ENCODE assay signal across 8 mouse cellular contexts in genomic region chr7:3390413-3391080, GRCm38 (mm10). TPM values are rescaled to one million over a fixed set of nuclear protein-coding genes. Genes with fewer than 3 reads are reported as not detected.
DNase-seq lines count a peak whose midpoint lies in the region; ATAC-seq and TF ChIP-seq lines count a peak whose summit lies in the region.

Cacng8 (plus strand) TSS chr7:3390683.

- H3K4me1 ChIP-seq in heart, embryonic 13.5 days: peaks cover 21% of the 10 kb centered on the region
- H3K4me1 ChIP-seq in heart, adult 2 months (ENCODE audit: control insufficient read depth, insufficient read depth, low read length): no peaks in the 10 kb centered on the region
- H3K4me1 ChIP-seq in MEL (ENCODE audit: control insufficient read depth in 1 of 2, insufficient read depth in 2 of 2, low read length in 2 of 2): peaks cover 0 to 21% of the 10 kb centered on the region in 2 experiments; a peak in 3 of 4 replicates
- peaks cover 29% of the 10 kb centered on the region for H3K4me1 ChIP-seq in hindbrain, embryonic 10.5 days (replicated peaks)
- H3K4me1 ChIP-seq in limb, embryonic 15.5 days: peaks cover 18% of the 10 kb centered on the region

- no peaks in the 10 kb centered on the region for H3K9me3 ChIP-seq in heart, embryonic 13.5 days
- H3K9me3 ChIP-seq in MEL (replicated peaks; ENCODE audit: insufficient read depth, low read length): no peaks in the 10 kb centered on the region
- H3K9me3 ChIP-seq in hindbrain, embryonic 10.5 days: 0 out of 2 replicates have a peak, but pooled peaks cover 3% of the 10 kb centered on the region
- H3K9me3 ChIP-seq in limb, embryonic 15.5 days: no peaks in the 10 kb centered on the region

- no peak for DNase-seq in heart, adult 2 months
- DNase-seq in MEL (ENCODE audit: low read depth, low spot score): peak; percentile 49
- DNase-seq in hindbrain, embryonic 10.5 days (ENCODE audit: low spot score): peak; percentile 38
- no peak for DNase-seq in gastrocnemius, postnatal 25 days
- DNase-seq in thymus, postnatal 0 days (ENCODE audit: low spot score): no peak
- DNase-seq in right cerebral cortex, postnatal 36 days (ENCODE audit: low spot score in 2 of 2): no peak

- peaks cover 9% of the 10 kb centered on the region; the same call in 1 of the 2 replicates for H3K27me3 ChIP-seq in heart, embryonic 13.5 days (replicated peaks)
- H3K27me3 ChIP-seq in heart, adult 2 months (ENCODE audit: control insufficient read depth, insufficient read depth, low read length): 0 out of 2 replicates have a peak, but pooled peaks cover 4% of the 10 kb centered on the region
- no peaks in the 10 kb centered on the region for H3K27me3 ChIP-seq in MEL (ENCODE audit: control insufficient read depth in 1 of 2, insufficient read depth in 2 of 2, low read length in 2 of 2)
- H3K27me3 ChIP-seq in hindbrain, embryonic 10.5 days (ENCODE audit: insufficient read depth, poor library complexity, severe bottlenecking): no peaks in the 10 kb centered on the region; the same call in 1 of the 2 replicates
- no peaks in the 10 kb centered on the region for H3K27me3 ChIP-seq in limb, embryonic 15.5 days

- intact Hi-C loops in heart, adult 2 months (cut with DNase I): no loop called here

- H3K4me3 ChIP-seq in heart, embryonic 13.5 days: peak within 1 kb of the TSS; percentile 42
- no peak within 1 kb of the TSS for H3K4me3 ChIP-seq in heart, adult 2 months
- peak within 1 kb of the TSS; percentile 60 to 83 for H3K4me3 ChIP-seq in MEL (ENCODE audit: control insufficient read depth in 1 of 2, insufficient read depth in 1 of 2, low read depth in 2 of 2, low read length in 2 of 2)
- peak within 1 kb of the TSS; percentile 51 for H3K4me3 ChIP-seq in hindbrain, embryonic 10.5 days
- H3K4me3 ChIP-seq in limb, embryonic 15.5 days: peak within 1 kb of the TSS; percentile 35

- TF ChIP-seq RAD21 in MEL (IDR thresholded peaks at IDR 0.05; ENCODE audit: low read depth, low read length): no peak

- no peak within 1 kb of the TSS for H3K27ac ChIP-seq in heart, embryonic 13.5 days (replicated peaks)
- no peak within 1 kb of the TSS for H3K27ac ChIP-seq in heart, adult 2 months
- peak within 1 kb of the TSS; percentile 84 for H3K27ac ChIP-seq in MEL (ENCODE audit: control insufficient read depth, low read depth, low read length)
- peak within 1 kb of the TSS; percentile 80 for H3K27ac ChIP-seq in hindbrain, embryonic 10.5 days
- H3K27ac ChIP-seq in limb, embryonic 15.5 days: no peak within 1 kb of the TSS

- TF ChIP-seq EP300 in heart, adult 2 months (IDR thresholded peaks at IDR 0.05; ENCODE audit: insufficient read depth, low read depth, low read length): no peak
- TF ChIP-seq EP300 in MEL (IDR thresholded peaks at IDR 0.05; ENCODE audit: low read depth in 1 of 2, low read length in 2 of 2): no peak

- H3K36me3 ChIP-seq in heart, embryonic 13.5 days: no peaks in the 10 kb centered on the region; the same call in 1 of the 2 replicates
- no peaks in the 10 kb centered on the region for H3K36me3 ChIP-seq in heart, adult 2 months (ENCODE audit: control insufficient read depth, insufficient read depth, low read length)
- peaks cover 3 to 23% of the 10 kb centered on the region in 2 experiments for H3K36me3 ChIP-seq in MEL (ENCODE audit: control insufficient read depth in 1 of 2, insufficient read depth in 2 of 2, low read length in 2 of 2)
- peaks cover 17% of the 10 kb centered on the region for H3K36me3 ChIP-seq in hindbrain, embryonic 10.5 days
- H3K36me3 ChIP-seq in limb, embryonic 15.5 days: peaks cover 3% of the 10 kb centered on the region; the same call in 1 of the 2 replicates

- peak within 1 kb of the TSS; percentile 62 for H3K4me2 ChIP-seq in heart, embryonic 13.5 days
- H3K4me2 ChIP-seq in limb, embryonic 15.5 days: peak within 1 kb of the TSS; percentile 63

- H3K9ac ChIP-seq in heart, embryonic 13.5 days: peak within 1 kb of the TSS; percentile 50; the same call in 1 of the 2 replicates
- no peak within 1 kb of the TSS for H3K9ac ChIP-seq in heart, adult 2 months (ENCODE audit: low read depth, low read length)
- peak within 1 kb of the TSS; percentile 37 for H3K9ac ChIP-seq in MEL (ENCODE audit: control insufficient read depth, low read depth, low read length, poor library complexity, severe bottlenecking)
- no peak within 1 kb of the TSS for H3K9ac ChIP-seq in limb, embryonic 15.5 days

- ATAC-seq in heart, embryonic 13.5 days (ENCODE audit: extremely low read depth, insufficient number of reproducible peaks, low FRiP score, low TSS enrichment): no peak
- no peak for ATAC-seq in limb, embryonic 15.5 days (ENCODE audit: insufficient number of reproducible peaks, low FRiP score, low TSS enrichment, low read depth)

- 0% methylated on average over 7 of the region's 7 CpGs for WGBS in heart, embryonic 13.5 days
- 3% methylated on average over 7 of the region's 7 CpGs for WGBS in heart, adult 2 months
- WGBS in hindbrain, embryonic 10.5 days: under 1% methylated on average over 7 of the region's 7 CpGs
- under 1% methylated on average over 7 of the region's 7 CpGs for WGBS in limb, embryonic 15.5 days

- no peak for TF ChIP-seq CTCF in heart, adult 2 months (IDR thresholded peaks at IDR 0.05)
- TF ChIP-seq CTCF in MEL (IDR thresholded peaks at IDR 0.05 in 2 of 3, conservative IDR thresholded peaks at IDR 0.05 in 1 of 3; ENCODE audit: control insufficient read depth in 1 of 3, insufficient read depth in 1 of 3, low read depth in 2 of 3, low read length in 3 of 3, poor library complexity in 1 of 3, severe bottlenecking in 1 of 3): no peak

- TF ChIP-seq POLR2A in heart, adult 2 months (IDR thresholded peaks at IDR 0.05; ENCODE audit: insufficient read depth, low read depth, low read length): no peak
- TF ChIP-seq POLR2A in MEL (IDR thresholded peaks at IDR 0.05; ENCODE audit: control insufficient read depth in 1 of 2, insufficient read depth in 1 of 2, low read depth in 1 of 2, low read length in 2 of 2, poor library complexity in 1 of 2): no peak

- no peaks in the 10 kb centered on the region for H3K79me2 ChIP-seq in heart, adult 2 months (replicated peaks; ENCODE audit: control insufficient read depth, insufficient read depth, low read length)
- peaks cover 16% of the 10 kb centered on the region for H3K79me2 ChIP-seq in MEL (ENCODE audit: control insufficient read depth, insufficient read depth, low read length, poor library complexity)

TF ChIP-seq in MEL, 35 proteins besides CTCF, POLR2A, EP300 and RAD21:
- TF ChIP-seq POLR2AphosphoS5 (IDR thresholded peaks at IDR 0.05; ENCODE audit: borderline replicate concordance, low read depth, low read length) (no peak), USF2 (IDR thresholded peaks at IDR 0.05; ENCODE audit: borderline replicate concordance in 1 of 2, insufficient read depth in 1 of 2, low read depth in 1 of 2, low read length in 2 of 2) (no peak), MYC (IDR thresholded peaks at IDR 0.05; ENCODE audit: low read depth, low read length) (no peak), ELF1 (IDR thresholded peaks at IDR 0.05; ENCODE audit: low read depth, low read length) (no peak), CHD2 (IDR thresholded peaks at IDR 0.05; ENCODE audit: low read length) (peak; percentile 29; the same call in 1 of the 2 replicates), TAL1 (IDR thresholded peaks at IDR 0.05; ENCODE audit: low read length) (no peak), MAZ (IDR thresholded peaks at IDR 0.05; ENCODE audit: low read depth, low read length) (peak; percentile 20; the same call in 1 of the 2 replicates), KAT2A (conservative IDR thresholded peaks at IDR 0.05; ENCODE audit: low read depth, low read length) (no peak), UBTF (IDR thresholded peaks at IDR 0.05; ENCODE audit: borderline replicate concordance, insufficient read depth, low read depth, low read length) (no peak), MAFK (IDR thresholded peaks at IDR 0.05; ENCODE audit: borderline replicate concordance, low read depth, low read length) (no peak)

RNA-seq across cellular contexts. Expression of gene Cacng8, which starts in this region (rescaled TPM):
- 0.71 and 0.86 TPM in 2 replicates for polyA plus RNA-seq in heart, embryonic 13.5 days (2015; fragmentation: Nextera tagmentation; extraction: Ambion mirVana)
- total RNA-seq in heart, adult 2 months (2021): not detected
- not detected in 2 replicates for polyA plus RNA-seq in heart, adult 2 months (2012; rRNA removed)
- 4.6 and 5.6 TPM in 2 replicates for total RNA-seq in MEL (2012; rRNA removed)
- 1 to 10 TPM in 1 of 2 experiments, not detected in 1; 9.2 TPM for polyA plus RNA-seq in MEL (2012; ENCODE audit: insufficient read depth in 1 of 2, insufficient read length in 2 of 2, low read depth in 1 of 2, low replicate concordance in 2 of 2, missing spikeins in 1 of 2)
- 5.5 and 7.8 TPM in 2 replicates for polyA plus RNA-seq in hindbrain, embryonic 10.5 days (2016; fragmentation: Nextera tagmentation; extraction: Ambion mirVana)
- 2.4 and 2.6 TPM in 2 replicates for polyA plus RNA-seq in limb, embryonic 15.5 days (2015; fragmentation: Nextera tagmentation; extraction: Ambion mirVana)
- total RNA-seq in gastrocnemius, postnatal 25 days (2021): not detected
- polyA plus RNA-seq in thymus, postnatal 0 days (2015; fragmentation: Nextera tagmentation; extraction: Ambion mirVana): 0.35 and 0.73 TPM in 2 replicates

Comparison
In these comparisons a context has a peak if more than half of its experiments do, and no peak if none do; other contexts are left out.
1. H3K9ac ChIP-seq: peak in heart, embryonic 13.5 days (single experiment) and MEL (single experiment); none in heart, adult 2 months (single experiment) and limb, embryonic 15.5 days (single experiment).
2. H3K27ac ChIP-seq: peak in MEL (single experiment) and hindbrain, embryonic 10.5 days (single experiment); none in heart, embryonic 13.5 days (single experiment), heart, adult 2 months (single experiment) and limb, embryonic 15.5 days (single experiment).
3. DNase-seq: peak in MEL (single experiment) and hindbrain, embryonic 10.5 days (single experiment); none in heart, adult 2 months (0 of 2), gastrocnemius, postnatal 25 days (single experiment), thymus, postnatal 0 days (single experiment) and right cerebral cortex, postnatal 36 days (0 of 2).